Mouse (Mus musculus) 3T3-L1 (cell line): ENCODE measurements at regions not wholly inside any gene's neighbourhood (a gene's known extent, or its start where the extent isn't known, plus 50 kb on each side); places are given as distances from the start of the nearest gene placed in this dataset.

Experiments used
- DNase-seq: peaks from one replicate; pipeline ENCODE4 v3.0.0-alpha.2; 2015; ENCODE audit warnings: low read depth, low spot score

DNA sequence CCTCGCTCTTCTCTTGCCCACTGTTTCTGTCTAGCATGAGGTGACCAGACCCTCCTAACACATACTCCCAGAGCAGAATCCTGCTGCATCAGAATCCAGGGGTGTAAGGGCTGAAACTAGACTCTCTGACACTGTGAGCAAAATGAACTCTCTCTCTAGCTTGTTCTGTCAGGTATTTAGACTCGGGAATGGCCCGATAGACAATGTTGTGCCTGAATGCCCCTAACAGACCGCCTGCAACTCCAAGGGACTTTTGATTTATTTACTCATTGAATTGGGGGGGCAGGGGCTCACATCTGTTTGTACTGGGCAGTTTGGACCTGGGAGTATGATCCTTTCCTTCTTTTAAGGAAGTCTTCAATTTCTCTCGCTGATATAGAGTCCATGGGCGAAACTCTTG lies 469.3 kb upstream of the Trpc7 start:
- no peak for DNase-seq

DNA sequence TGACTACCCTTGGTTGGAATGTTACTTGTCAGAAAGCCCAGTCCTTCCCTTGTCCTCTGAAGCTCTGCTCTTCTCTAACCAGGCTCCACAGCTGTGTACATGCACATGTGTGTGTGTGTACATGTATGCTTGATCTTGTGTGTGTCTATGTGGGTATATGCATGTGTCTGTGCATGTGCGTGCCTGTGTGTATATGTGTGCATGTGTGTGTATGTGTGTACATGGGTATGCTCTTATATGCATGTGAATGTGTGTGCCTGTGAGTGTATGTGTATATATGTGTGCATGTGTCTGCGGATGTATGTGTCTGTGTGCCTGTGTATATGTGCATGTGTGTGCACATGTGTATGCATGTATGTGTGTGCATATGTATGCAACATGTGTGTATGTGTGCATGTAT lies 468.6 kb upstream of the Trpc7 start:
- DNase-seq, result no peak

DNA sequence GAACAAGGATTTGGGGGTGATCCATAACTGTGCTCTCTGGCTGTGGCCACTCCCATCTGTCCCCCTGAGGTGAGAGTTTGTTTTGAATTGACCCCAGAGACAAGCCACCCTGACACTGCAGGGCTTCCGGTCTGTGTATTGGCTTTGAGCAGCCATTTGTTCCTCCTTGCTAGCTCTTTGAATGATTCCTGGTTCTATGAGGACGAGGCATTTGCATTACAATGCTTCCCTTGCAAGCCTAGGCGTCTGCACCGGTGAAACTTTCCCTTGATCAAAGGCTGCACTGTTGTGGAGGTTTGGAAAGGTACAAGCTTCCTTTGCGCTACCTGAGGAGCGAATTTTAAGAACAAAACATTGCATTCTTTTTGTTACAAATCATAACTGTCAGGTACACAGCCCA lies 466.8 kb upstream of the Trpc7 start:
- DNase-seq, result no peak

DNA sequence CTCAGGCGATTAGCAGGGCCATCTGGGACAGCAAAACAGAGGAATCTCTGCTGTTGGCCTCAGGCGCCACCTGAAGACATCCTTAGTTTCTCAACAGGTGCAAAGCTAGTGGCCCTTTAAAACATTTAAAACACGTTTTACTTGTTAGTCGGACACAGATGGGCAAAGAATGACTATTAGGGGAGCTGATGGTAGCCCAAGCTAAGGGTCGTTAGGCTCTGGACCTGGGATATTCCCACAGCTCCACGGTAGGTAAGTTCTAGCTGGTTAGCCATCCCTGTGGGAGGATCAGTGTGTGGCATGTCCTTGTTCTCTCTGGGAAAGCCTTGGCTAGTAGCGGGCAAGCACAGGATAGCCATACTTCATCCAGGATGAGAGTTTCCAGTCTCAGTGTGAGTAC lies 465.5 kb upstream of the Trpc7 start:
- no peak for DNase-seq

DNA sequence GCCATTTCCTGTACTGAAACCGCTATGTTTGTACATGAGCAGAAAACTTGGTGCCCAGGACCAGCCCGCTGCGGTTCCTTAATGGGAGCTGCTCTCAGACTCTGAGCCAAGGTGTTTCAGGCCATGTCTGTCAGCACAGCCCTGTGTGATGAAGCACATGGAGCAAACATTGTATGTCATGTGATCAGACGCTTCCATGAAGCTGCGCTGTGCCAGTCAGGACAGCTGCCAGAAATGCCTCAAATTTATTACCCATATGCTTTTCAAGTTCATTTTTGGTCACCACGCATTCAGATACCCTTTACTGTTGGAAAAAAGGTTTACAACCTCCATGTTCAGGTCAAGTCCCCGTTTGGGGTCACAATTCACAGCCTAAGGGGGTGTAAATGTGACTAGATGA lies 458.8 kb upstream of the Trpc7 start:
- DNase-seq, result no peak

DNA sequence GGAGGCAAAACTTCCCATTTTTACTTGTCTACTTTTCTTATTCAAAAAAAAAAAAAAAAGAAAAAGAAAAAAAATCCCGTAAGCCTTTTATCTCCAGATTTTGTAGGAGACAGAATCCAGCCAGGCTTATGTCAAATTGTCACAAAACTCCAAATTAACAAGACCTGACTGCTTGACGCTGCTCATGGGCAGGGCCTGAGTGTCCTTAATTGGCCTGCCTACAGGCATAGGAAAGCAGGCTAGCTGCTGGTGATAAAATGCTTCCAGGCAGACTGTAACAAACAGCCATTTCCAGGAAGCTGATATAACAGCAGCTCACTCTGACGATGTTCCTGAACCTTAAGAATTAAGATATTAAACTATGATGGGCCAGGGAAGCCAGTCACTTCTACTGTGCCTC lies 458.2 kb upstream of the Trpc7 start:
- no peak for DNase-seq

DNA sequence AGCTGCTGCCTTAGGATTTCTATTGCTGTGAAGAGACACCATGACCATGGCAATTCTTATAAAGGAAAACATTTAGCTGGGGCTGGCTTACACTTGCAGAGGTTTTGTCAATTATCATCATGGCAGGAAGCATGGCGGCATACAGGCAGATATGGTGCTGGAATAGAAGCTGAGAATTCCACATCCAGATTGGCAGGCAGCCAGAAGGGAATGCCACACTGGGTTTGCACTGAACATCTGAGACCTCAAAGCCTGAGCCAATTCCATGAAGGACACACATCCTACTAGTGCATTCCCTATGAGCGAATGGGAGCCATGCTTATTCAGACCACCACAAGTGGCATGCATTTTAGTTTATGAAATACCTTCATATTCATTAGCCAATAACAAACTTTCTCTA lies 455.0 kb upstream of the Trpc7 start:
- DNase-seq, result no peak

DNA sequence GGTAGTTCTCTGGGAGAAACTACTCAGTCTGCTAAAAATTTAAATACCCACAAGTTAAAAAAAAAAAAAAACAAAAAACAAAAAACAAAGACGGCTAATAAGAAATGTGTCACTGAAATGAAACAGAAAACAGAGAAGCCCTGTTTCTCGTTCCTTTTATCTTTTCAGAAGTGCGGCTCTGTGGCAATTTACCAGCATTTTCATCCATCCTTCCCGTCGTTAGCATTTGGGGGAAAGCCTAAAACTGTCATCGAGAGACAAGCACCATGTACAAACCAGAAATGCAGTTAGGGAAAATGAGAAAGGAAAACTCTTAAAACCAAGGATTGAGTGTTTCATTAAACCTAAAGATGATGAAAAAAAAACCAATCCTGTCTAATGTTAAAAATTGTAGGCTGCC lies 442.9 kb upstream of the Trpc7 start:
- DNase-seq, result no peak

DNA sequence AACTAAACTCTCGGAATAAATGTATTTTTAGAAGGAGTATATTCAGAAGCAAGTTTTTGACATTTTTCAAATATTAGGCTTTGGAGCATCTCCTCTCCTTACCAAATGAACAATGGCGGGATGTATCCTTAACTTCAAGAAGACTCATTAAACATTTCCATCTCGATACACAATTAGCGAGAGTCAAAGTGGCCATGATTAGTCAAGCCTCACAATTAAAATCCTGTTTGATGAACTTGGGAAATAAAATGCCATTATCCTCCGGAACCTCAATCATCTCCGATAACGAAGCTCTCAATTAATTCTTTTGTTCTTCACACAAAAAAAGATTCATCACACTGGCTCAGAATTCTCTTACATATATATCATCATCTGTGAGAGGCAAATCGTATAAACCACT lies 440.8 kb upstream of the Trpc7 start:
- DNase-seq, result no peak

DNA sequence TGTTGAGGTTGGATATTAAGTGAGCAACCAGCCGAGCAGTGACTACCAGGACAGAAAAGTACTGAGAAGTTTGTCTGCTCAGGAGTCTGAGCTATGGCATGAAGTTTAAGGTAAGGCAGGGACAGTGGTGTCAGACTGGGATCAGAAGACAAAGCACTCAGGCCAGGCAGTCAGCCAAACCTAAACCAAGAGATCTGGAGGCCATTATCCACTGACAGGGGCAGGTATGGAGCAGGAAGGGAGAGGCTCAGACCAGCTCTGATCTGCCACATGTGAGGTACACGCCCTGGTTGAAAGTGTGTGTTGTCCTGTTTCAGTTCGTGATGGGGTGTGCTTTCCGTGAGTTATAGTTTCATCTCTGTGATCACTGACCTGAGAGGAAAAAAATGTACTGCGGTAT lies 437.2 kb upstream of the Trpc7 start:
- DNase-seq, result no peak

DNA sequence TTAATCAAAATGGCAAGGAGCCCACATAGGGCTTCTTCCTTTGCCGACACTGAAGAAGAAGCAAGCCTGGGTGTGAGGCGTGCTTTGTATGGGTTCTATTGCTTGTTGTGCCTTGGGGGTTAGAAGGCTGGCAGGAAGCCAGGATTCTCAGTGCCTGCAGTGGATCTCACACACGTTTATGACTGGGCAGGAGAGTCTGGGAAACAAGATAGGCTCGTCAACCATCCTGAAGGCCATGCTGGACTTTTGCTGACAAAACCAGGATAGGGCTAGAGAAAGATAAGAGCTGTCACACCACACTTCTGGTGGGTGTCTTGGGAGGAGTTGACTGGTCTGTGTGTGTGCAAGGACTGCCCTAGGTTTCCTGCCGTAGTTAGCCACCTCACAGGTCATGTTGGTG lies 436.1 kb upstream of the Trpc7 start:
- DNase-seq, result no peak

DNA sequence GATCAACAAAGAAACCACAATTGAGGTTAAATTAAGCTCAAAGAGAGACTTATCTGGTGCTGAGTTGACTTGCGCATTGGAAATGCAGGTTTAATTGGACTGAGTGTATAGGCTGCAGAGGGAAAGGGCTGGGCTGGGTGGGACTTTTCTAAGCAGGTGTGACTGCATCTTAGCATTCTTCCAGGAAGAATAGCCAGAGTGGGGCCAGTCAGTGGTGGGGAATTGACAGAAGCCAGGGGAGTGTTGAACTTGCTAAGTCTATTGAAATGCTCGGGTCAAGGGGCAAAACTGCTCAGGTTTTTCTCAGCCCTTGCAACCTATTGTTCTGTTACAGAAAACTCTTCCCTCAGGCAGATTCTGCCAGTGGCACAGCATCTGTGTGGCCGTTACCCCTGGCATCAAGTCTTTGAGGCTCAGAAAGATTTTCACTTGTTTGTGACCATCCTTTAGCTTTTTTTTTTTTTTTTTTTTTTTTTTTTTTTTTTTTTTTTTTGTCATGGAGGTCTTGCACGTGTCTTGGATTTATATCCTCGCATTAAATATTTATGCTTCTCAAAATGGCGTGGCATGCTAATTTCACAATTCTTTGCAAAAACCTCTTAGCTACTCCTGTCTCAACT lies 429.6 kb upstream of the Trpc7 start:
- DNase-seq, result no peak

DNA sequence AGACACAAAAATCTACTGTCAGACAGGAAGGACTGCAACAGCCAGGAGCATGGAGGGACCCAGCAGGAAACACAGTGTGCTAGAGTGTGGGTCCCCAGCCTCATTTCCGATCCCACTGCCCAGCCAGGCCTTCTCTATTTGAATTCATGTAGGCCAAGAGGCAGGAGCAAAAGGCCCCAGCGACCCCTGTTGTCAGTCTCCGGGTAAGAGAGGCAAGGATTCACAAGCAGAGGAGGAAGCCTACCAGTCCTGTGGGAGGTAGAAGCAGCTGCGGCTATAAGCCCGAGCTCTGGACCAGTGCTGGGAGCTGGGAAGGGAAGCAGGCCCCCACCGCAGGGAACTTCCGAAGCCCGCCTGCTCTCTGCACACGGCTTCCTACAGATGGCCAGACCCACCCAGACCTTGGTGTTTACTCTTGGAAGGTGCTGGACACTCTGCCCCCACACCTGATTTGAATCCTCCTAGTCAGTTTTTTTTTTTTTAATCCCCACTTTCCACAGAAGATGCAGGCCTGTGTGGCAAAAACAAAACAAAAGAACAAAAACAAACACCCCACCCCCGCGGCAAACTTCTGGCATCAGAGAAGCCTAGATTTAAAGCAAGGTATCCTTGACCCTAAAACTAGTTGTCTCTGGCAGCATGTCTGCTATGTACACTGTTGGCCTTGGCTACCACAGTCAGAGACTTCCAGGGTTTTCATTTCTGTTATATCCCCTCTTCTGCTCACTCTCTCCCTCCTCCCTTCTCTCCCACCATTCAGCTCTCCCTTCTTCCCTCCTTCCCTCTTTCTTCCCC lies 420.6 kb upstream of the Trpc7 start:
- DNase-seq, result no peak

DNA sequence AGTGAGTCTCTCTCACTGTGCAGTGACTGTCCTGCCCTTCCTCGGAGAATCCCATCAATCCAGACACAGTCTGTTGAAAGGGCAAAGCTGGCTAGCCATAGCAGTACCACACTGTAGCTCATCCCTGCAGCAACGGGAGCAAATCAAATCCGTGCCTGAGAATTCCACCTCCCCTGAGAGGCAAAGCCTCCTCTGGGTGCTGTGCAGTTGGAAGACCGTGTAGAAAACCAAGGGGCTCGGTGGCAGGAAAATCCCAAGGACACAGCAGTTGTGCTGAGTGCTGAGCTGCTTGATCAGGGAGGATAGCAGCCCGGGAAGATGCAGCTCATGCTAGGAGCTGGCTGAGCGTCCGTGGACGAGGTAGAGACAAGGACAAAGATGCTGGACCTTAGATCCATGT lies 418.7 kb upstream of the Trpc7 start:
- no peak for DNase-seq

DNA sequence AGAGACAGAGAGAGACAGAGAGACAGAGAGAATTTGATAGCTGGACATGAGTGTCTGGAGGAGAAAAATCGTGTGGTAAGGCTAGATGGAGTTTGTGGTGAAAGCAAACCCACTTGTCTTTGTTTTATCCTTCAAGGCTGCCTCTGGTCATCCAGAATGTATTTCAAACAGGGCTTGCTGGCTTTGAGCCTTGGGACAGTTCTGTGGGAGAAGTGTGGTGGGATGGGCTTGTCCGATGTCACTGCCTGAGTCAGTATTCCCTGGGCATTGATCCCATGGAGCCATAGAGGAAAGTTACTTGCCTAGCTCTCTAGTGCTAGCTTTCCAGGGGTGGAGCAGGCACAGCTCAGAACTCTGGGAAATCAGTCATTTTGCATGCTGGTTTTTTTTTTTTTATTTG lies 417.9 kb upstream of the Trpc7 start:
- no peak for DNase-seq

DNA sequence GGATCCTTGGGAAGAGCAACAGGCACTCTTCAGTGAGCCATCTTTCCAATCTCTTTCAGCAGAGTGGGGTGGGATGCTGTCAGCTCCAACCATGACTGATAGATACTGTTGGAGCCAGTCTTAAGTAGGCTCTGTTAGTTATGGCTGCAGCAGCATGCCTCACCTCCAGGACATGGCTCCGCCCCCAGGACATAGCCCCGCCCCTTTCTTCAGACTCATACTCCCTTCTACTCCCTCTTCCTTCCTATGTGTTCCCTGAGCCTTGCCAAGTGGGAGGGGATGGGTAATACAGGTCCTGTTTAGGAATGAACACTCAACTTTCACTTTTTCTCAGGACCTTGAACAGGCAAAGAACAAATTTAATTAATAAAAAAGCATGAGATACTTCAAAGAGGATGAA lies 415.4 kb upstream of the Trpc7 start:
- DNase-seq, result no peak

DNA sequence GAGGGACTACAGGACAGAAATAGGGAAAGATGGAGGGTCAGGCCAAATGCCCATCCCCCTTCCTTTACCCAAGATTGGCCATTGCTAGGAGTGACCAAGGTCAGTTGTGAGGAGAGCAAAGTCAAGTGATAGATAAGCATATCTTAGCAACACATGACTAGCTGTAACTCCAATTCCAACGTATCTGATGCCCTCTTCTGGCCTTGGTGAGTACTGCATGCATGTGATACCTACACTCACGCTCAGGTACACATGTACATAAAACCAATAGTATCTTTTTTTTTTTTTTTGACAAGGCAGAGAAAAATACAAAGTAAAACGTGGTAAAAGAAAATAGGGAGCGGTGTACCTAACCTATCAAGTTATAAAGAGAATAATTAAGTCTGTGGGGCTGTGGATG lies 413.8 kb upstream of the Trpc7 start:
- DNase-seq, result no peak

DNA sequence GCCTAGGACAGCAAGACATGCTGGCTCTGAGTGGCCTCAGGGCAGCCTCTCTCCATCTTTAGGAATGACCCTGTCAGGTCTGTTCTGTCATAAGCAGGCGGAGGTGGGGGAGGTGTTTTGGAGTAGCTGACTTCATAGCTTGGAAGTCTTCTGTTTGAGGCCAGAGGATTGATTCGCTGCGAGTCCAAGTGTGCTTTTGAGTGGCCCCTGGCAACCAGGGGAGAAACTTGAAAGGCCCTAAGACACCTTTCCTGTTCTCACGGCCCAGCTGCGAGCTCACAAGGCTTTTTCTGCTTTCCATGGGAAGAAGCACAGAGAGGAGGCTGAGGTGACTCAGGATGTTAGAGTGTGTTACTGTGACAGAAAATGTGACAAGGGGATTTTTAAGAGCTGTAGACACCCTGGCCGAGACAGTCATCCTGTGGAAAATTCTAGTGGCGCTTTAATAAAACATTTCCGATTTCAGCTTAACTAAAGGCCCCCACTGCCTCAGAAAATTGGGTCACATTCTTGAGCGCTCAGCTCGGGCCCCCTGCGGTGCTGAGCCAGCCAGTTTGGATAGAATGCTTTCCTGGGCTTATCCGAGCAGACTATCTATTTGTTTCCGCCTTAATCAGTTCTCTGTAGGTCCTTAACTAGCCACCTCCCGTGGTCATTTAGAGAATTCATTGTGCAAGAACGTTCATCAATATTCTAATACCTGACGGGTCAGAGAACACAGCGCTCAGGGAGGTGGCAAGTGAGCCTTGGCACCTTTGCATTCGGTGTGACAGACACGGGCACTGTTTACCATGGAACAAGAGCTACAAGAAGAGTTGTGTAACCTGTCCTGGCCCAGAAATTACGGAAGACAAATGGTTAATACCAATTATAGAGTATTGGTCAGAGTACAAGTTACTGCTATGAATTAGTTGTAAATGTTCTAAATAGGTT lies 412.4 kb upstream of the Trpc7 start:
- DNase-seq, result no peak

DNA sequence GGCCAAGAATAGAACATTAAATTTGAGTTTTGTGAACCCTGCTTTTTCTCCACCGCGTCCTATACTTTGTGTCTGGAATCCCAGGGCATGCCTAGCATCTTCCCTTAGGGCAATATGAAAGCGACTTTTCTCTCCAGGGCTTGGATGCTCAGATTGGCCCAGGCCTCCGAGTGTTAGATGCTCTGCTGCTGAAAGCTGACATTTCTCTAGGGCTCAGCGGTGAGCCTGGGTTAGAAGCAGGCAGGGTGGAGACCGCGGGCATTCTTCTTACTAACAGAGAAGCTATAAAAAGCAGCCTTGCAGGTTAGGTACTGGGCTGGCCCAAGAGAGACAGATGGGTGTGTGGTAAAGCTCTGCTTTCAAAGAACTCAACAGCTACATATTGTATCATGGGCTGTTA lies 409.8 kb upstream of the Trpc7 start:
- DNase-seq, result no peak

DNA sequence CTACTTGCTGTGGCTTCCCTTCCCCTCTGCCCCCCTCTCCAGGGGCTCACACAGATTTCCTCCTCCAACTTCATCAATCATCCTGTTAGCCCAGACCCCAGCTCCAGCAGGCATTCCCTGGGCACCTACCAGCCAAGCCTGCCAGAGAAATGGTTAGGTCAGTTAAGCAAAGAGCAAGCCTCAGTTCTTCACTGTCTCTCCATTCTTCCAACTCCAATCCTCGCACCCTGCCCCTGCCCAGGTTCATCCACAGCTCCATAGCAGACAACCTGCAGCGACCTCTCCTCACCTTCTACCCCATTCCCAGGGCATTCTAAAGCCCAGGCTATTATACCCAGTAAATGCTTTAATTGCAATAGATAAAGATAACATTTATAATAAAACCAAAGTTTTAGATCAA lies 408.0 kb upstream of the Trpc7 start:
- DNase-seq, result no peak

DNA sequence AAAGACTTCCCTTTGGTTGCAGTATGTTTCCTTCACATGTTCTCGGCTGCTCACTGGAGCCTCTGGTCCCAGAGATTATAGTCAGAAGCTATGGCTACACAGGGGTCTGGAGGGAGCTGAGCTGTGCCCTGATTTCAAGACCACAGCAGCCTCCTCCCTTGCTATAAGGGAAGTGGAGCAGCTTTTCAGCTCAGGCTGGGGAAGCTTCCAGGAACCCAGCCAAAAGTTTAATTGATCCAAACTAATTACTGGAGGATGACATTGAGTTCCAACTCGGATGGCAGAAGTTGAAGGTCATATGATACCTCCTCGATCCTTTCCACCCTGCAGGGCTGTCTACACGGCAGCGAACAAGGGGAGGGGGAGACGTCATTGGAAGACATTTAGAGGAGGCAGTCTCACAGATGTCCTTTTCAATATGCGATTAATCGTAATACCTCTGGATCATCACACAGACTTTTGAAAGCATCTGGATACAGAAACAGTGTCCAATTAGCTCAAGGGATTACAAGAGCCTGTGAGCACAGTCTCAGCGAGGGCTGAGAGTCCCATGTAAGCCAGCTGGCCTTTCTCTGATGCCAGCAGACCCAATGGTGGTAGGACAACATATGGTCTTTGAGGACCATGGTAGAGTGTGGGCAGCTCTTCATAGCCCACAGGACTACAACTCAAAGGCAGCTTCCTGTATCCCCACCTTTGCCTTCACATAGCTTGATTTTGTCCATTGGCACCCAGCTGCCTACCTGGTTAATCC lies 396.1 kb upstream of the Trpc7 start:
- DNase-seq, result no peak

DNA sequence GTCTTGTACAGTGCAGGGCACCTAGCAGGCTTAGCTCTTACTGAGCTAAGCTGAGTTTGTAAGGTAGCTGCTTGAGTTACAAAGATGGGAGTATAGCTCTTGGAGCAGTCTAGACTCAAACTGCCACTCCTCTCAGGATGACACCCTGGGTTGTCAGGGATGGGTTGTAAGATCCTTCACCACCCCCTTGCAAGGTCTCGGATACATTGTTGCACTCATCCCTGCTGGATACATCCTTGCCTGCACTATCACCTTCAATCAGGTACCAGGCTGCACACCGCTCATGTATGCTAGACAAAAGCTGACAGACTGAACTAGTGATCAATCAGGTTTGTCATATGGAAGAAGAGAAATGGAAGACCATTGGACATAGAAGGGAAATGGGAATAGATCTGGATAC lies 390.4 kb upstream of the Trpc7 start:
- DNase-seq, result no peak
